Mouse (Mus musculus) gonadal fat pad, adult 2 months (tissue): ENCODE data around the gene Olfr218. TPM values are rescaled to one million over a fixed set of nuclear protein-coding genes. Genes with fewer than 3 reads are reported as not detected.
"Not testable (repeated sequence)": the region's sequence is repeated elsewhere in the genome, so short reads cannot be mapped to it uniquely, and the experiment has no call there.

Source experiments
- DNase-seq: peaks from one replicate; pipeline ENCODE4 v3.0.0-alpha.2; 2012; ENCODE audit warnings: low read depth
- polyA plus RNA-seq: library from polyadenylated mRNA; depleted of rRNA; stranded (reverse); fragments of >200 nt; gene quantifications from 2 replicates; pipeline ENCODE4 v1.2.3, GENCODE M21; 2012; rRNA removed

The Olfr218 gene
- not detected in 2 replicates for polyA plus RNA-seq

DNA sequence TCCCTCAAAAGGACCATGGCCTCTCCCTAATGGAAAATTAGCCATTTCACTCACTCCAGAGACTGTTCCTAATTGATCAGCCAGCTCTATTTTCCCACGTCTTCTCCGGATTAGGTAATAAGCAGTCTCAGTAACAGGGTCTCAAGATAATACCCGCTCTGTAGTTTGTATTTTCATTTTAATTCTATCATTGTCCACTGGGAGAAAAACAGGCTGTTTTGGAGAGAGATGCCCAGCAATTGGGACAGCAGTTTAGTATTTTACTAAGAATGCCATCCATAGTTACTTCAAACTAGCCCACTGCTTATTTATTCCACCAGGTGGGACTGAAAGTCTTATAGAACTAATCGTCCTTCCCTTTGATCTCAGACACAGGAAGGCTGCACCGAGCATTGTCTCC is at the start of gene Olfr218:
Olfr218 (plus strand) TSS at position 301 of the 400 bp plus-strand sequence.
- DNase-seq, result no peak

DNA sequence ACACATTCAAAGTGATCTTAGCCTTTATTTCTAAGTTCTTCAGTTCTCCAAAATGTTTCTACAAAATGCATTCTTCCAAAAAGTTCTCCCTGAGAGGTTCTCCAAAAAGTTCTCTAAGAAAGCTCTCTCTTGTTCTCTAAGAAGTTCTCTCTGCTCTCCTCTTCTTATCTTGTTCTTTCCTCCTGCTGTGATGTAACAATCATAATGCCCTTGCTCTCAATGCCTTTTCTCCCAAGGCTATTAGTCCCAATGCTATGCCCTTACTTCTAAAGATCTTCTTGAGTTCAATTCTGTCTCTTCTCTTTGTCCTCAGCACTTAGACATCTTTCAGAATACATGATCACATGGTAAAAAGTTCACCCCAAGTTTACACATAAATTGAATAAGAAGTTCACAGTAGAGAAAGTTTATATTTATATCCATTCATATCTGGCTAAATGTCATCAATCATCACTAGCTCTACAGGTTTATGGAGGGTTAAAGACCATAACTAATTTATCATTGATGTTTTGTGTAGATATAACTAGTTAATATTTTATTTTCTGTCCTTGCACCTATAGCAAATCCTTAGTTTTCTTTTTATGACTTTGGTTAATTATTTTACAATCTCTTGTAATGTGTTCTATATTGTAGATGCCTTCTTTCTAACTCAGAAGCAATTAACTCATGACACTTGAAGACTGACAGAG is 23.3 kb upstream of the Olfr218 start:
- no peak for DNase-seq

DNA sequence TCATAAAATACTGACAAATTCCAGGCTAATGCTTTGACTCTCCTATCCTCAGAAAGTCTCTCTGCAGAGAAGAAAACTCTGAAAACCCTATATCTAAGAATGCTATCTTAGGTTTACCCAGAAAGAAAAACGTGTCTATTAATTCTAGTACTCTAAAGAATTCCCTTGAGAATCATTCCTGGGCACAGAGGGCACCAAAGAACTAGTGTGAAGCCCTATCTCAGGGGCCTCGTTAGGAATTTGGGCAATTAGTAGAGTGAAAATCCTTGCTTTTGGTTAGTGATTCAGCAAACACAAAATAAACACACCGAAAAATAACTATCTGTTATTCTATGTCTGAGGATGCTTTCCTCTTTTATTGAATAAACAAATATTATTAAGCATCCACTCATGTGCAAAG is 7.1 kb upstream of the Olfr218 start, which contains the start of gene Olfr1406:
Olfr1406 (minus strand) TSS at position 101 of the 400 bp plus-strand sequence.
- no peak for DNase-seq

GRCm38 (mm10) chr1:173192059-173192458 is 5.5 kb upstream of the Olfr218 start:
- DNase-seq, result no peak

DNA sequence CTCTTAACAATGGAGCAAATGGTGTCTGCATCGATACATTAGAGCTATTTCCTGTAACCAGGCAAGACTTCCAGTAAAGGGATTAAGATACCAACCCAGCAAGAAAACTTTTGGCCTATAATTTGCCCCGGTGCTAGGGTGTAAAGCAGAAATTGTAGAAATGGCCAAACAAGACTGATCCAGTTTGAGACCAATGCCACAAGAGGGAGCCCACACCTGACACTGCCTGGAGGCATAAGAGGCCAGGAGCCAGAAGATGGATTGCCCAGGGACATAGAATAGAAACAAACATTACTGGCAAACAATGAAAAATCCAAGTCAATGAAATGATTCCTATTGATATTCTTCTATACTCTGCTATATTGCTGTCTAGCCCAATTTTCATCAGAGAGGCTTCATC is 1.2 kb upstream of the Olfr218 start:
- DNase-seq, result no peak

GRCm38 (mm10) chr1:173212092-173212491 is 14.5 kb downstream of the Olfr218 start, which contains the start of gene Olfr1404:
Olfr1404 (plus strand) TSS chr1:173212392.
- DNase-seq, result no peak

DNA sequence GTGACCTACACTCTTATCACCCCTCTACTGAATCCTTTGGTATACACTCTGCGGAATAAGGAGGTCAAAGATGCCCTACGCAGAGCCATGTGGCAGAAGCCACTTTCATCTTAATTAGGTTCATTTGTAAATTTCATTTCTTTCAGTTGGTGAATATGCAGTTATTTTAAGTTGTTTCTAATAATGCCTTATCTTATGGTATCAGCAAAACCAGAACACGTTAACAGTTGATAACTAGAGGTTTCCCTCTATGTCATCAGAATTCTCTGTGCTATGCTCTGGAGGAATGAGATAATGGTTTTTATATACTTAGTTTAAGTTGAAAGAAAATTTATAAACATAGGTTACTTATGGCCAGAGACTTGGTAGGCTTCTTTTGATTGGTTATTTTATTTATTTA is 18.9 kb downstream of the Olfr218 start:
- DNase-seq, result no peak

GRCm38 (mm10) chr1:173227081-173227480 is 29.5 kb downstream of the Olfr218 start, which contains the start of gene Fcer1a:
Fcer1a (minus strand) TSS chr1:173227214.
- DNase-seq, result no peak

GRCm38 (mm10) chr1:173237004-173237403 is 39.4 kb downstream of the Olfr218 start:
- DNase-seq, result not testable (repeated sequence)

DNA sequence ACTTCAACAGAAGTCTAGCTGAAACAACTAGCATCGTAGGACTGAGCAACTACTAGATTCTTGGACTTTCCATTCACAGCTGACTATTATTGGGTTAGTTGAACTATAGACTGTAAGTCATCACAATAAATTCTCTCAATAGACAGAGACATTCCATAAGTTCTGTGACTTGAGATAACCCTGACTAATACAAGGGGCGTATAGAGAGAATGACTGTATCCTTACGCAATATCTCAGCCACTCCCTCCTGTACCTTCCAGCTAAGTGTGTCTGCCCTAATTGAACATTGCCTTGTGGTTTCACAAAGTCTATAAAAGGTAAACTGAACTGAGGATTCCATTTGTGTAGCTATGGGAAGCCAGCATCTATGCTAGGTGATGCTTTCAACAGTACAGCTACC is 52.3 kb downstream of the Olfr218 start:
- no peak for DNase-seq

Other genes starting within 250 kb of the Olfr218 start
- not detected in 2 replicates for gene Olfr16, start 247.4 kb upstream of the Olfr218 start, polyA plus RNA-seq
- not detected in 2 replicates for gene Olfr1408, start 60.4 kb upstream of the Olfr218 start, polyA plus RNA-seq
- not detected in 2 replicates for gene Olfr1406, start 7.2 kb upstream of the Olfr218 start, polyA plus RNA-seq
- gene Olfr1404, start 14.6 kb downstream of the Olfr218 start, polyA plus RNA-seq, result not detected in 2 replicates
- 0.37 TPM in 1 of 2 replicates, not detected in the other for gene Fcer1a, start 29.4 kb downstream of the Olfr218 start, polyA plus RNA-seq
- gene Olfr418, start 68.2 kb downstream of the Olfr218 start, polyA plus RNA-seq, result not detected in 2 replicates
- not detected in 2 replicates for gene Mptx2, start 80.0 kb downstream of the Olfr218 start, polyA plus RNA-seq
- gene Ackr1, start 135.9 kb downstream of the Olfr218 start, polyA plus RNA-seq, result 9.0 and 12.5 TPM in 2 replicates
- gene Aim2, start 153.1 kb downstream of the Olfr218 start, polyA plus RNA-seq, result 1.3 and 2.7 TPM in 2 replicates
- 8.5 and 11.4 TPM in 2 replicates for gene Cadm3, start 169.9 kb downstream of the Olfr218 start, polyA plus RNA-seq